Mouse (Mus musculus): ENCODE measurements around the gene Arl16. TPM values are rescaled to one million over a fixed set of nuclear protein-coding genes. Genes with fewer than 3 reads are reported as not detected.

The Arl16 gene
- polyA plus RNA-seq, 1 experiment from 2014 or later: 63.6 TPM

DNA sequence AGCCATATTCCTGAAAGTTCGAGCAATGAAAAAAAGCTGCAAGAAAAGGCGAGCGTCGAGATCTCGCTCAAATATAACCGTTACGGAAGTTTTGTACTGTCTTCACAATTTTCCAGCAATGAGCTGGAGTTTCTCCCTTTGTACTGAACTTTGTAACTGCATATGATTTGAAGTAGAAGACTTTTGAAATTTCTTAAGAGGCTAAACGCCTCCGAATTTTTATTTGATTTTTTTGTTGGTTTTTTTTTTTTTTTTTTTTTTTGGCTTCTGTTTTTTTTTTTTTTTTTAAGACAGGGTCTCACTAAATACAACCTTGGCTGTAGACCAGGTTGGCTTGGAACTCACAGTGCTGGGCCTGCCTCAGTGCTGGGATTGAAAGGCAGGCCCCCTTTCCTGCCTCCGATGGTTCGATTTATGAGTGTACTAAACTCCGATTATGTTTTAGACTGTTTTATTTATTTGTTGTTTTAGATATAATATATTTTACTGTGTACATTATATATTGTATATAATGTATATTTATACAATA is 29.5 kb downstream of the Arl16 start:
- H3K4me1 ChIP-seq: peaks cover 13% of the 10 kb centered on the region
- H3K9ac ChIP-seq: peak overlapping the region; percentile 97
- H3K4me3 ChIP-seq: peak overlapping the region; percentile 99
- H3K36me3 ChIP-seq: peaks cover 18% of the 10 kb centered on the region
- no peak overlapping the region for H3K27ac ChIP-seq
- H3K4me2 ChIP-seq (replicated peaks): peak overlapping the region; percentile 90
- no peaks in the 10 kb centered on the region for H3K9me3 ChIP-seq
- ATAC-seq (ENCODE audit: low FRiP score, low read depth): no peak
- H3K27me3 ChIP-seq (replicated peaks): no peaks in the 10 kb centered on the region
- WGBS: 31% methylated on average over 12 of the region's 12 CpGs

DNA sequence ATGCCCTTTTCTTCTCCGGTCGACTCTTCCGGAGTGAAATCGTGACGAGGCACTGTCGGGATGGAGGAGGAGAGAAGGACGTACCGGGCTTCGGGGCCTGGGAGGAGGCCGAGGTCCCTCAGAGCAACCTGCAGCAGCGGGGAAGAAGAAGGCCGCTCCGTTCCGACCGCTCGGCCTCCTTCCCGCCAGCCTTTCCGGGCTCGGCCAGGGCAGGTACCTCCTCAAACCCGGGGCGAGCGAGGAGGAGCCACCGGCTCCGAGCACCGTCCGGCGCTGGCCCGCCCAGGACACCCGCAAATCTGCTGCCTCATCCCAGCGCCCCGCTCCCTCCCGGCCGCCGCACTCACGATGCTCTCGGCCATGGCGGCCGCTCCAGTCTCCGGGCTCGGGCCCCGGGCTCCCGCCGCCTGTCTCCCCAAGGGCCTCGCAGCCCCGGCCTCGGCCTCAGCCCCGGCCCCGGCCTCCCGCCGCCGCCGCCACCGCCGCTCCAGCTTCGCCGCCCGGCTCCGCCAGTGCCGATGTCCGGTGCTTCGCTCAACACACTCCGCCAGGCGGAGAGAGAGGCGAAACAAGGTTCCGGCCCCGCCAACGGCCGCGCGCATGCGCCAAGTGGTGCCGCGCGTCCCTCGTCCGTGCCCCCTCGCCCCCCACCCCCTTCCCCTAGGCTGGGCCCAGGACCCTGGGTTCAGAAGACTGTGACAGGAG is 30.1 kb downstream of the Arl16 start, which contains the start of gene Nploc4:
Gene Nploc4, minus strand, starts transcription at position 557 of the 705 bp plus-strand sequence.
- Histone ChIP-seq H3K4me3 (peak within 1 kb of the TSS; percentile 99), H3K27me3 (replicated peaks) (no peaks in the 10 kb centered on the region), H3K4me2 (replicated peaks) (peak within 1 kb of the TSS; percentile 90), H3K9me3 (no peaks in the 10 kb centered on the region), H3K9ac (peak within 1 kb of the TSS; percentile 97), H3K36me3 (peaks cover 24% of the 10 kb centered on the region), H3K4me1 (peaks cover 13% of the 10 kb centered on the region), H3K27ac (peak within 1 kb of the TSS; percentile 64; the same call in 1 of the 2 replicates)
- ATAC-seq (ENCODE audit: low FRiP score, low read depth): peak; percentile 83
- under 1% methylated on average over 77 of the region's 77 CpGs for WGBS

DNA sequence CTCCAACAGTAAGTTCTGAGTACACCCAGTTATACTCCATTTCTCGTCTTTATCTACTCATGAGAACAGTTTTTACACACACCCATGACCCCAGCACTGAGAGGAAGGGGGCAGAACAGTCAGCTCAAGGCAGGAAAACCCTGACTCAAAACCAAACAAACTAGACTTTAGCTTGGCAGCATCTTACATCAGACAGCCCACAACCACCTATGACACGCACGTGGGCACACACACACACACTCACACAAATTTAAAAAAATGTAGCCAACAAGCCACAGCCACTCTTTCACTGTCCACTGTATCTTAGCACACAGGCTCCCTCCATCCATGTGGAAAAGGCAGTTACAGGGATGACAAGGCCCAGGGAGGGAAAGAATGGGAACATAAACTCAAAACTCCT is 40.7 kb downstream of the Arl16 start:
- no peak overlapping the region for H3K27ac ChIP-seq
- H3K9me3 ChIP-seq: no peaks in the 10 kb centered on the region
- no peak for ATAC-seq (ENCODE audit: low FRiP score, low read depth)
- no peak overlapping the region for H3K4me3 ChIP-seq
- peaks cover 70% of the 10 kb centered on the region for H3K36me3 ChIP-seq
- 93% methylated on average over 3 of the region's 3 CpGs for WGBS
- H3K4me1 ChIP-seq: no peaks in the 10 kb centered on the region
- H3K9ac ChIP-seq: no peak overlapping the region
- H3K4me2 ChIP-seq (replicated peaks): no peak overlapping the region
- no peaks in the 10 kb centered on the region for H3K27me3 ChIP-seq (replicated peaks)

DNA sequence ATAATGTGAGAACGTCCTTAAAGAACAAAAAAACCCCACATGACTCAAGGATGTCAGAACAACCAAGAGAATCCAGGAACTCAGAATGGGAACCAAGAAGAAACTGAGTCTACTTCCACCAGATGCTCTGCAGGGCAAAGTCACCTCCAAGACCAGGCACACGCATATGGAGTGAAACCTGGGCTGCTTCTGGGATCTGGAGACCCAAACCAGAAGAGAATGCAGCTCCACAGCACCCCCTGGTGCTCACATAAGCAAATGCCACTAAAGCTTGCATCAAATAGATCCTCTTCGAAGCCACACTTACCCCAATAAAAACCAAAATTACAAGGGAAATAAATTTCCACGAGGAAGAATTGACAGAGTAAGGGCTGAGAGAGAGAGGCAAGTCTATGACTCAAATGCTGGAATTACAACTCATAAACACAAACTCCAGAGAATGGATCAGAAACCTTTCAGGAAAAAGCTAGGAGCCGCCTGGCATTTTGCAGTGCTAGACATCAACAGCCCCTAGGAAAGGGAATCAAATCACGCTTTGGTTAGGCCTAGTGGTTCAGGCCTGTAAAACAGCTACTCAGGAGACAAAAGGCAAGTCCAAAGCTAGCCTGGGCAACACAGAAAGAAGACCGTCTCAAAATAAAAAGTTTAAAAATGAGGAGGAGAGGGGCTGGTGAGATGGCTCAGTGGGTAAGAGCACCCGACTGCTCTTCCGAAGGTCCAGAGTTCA is 43.7 kb downstream of the Arl16 start:
- H3K27ac ChIP-seq: no peak overlapping the region
- H3K4me2 ChIP-seq (replicated peaks): no peak overlapping the region
- no peaks in the 10 kb centered on the region for H3K27me3 ChIP-seq (replicated peaks)
- WGBS: 71% methylated on average over 9 of the region's 9 CpGs
- H3K9ac ChIP-seq: no peak overlapping the region
- H3K4me3 ChIP-seq: no peak overlapping the region
- no peak for ATAC-seq (ENCODE audit: low FRiP score, low read depth)
- no peaks in the 10 kb centered on the region for H3K9me3 ChIP-seq
- H3K36me3 ChIP-seq: peaks cover 78% of the 10 kb centered on the region
- H3K4me1 ChIP-seq: no peaks in the 10 kb centered on the region

DNA sequence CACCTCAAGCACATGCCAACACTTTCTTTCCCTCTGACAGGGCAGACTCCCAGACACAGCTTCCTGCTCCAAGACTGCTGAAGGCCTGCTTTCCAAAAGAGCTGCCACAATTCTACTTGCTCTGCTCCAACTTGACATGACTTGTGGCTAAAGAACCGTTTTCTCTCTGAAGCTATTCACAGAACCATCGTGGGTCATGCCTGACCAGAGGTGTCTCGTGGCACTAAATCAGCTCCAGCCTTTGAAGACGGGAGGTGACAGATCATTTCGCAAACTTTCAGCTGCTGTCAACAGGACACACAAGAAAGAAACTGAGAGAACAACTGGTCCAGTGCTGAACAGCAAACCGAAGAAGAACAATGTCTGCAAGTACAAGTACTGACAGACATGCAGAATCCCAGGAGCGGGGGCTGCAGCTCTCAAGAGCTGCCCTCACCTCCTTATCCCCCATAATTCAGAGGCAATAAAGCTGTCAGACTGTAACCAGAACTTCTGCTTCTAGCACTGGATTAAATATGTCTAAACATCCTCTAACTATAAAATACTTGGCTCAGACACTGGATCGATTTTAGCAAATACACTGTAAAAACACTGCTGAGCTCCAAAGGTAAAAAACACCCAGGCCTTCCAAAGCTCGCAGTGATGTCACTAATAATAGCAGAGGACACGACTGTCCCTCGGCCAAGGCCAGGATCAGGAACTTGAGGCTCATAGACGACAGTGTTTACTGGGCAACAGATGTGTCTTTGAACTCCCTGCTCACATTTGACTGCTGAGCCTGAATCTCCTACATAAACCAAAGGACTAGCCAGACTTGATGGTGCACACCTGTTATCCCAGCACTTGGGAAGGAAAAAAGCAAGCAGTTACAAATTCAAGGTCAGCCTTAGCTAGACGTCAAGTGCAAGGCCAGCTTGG is 44.5 kb downstream of the Arl16 start:
- no peak for ATAC-seq (ENCODE audit: low FRiP score, low read depth)
- no peak overlapping the region for H3K4me2 ChIP-seq (replicated peaks)
- H3K9ac ChIP-seq: no peak overlapping the region
- no peak overlapping the region for H3K27ac ChIP-seq
- 77% methylated on average over 13 of the region's 13 CpGs for WGBS
- H3K36me3 ChIP-seq: peaks cover 78% of the 10 kb centered on the region
- H3K27me3 ChIP-seq (replicated peaks): no peaks in the 10 kb centered on the region
- H3K4me1 ChIP-seq: no peaks in the 10 kb centered on the region
- no peaks in the 10 kb centered on the region for H3K9me3 ChIP-seq
- no peak overlapping the region for H3K4me3 ChIP-seq

DNA sequence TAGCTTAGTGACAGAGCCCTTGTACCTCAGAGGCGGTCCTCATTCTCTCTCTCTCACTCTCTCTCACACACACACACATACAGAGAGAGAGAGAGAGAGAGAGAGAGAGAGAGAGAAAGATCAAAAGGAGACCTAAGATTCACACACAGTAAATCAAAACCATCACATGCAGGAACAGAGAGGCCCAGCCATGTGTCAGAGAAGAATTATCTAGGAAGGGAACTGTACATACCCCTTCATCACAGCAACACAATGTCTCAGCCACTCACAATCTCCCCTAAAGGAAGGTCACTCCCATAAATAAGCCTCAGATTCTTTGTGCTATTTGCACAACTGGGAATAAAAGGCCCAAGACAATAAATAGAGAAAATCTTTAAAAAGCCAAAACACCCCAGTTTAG is 48.8 kb downstream of the Arl16 start:
- no peak for ATAC-seq (ENCODE audit: low FRiP score, low read depth)
- no peak overlapping the region for H3K9ac ChIP-seq
- no peaks in the 10 kb centered on the region for H3K27me3 ChIP-seq (replicated peaks)
- no peaks in the 10 kb centered on the region for H3K4me1 ChIP-seq
- no peaks in the 10 kb centered on the region for H3K9me3 ChIP-seq
- no peak overlapping the region for H3K4me3 ChIP-seq
- no peak overlapping the region for H3K27ac ChIP-seq
- peaks cover 82% of the 10 kb centered on the region for H3K36me3 ChIP-seq
- no peak overlapping the region for H3K4me2 ChIP-seq (replicated peaks)
- WGBS: 86% methylated on average over 1 of the region's 1 CpGs

DNA sequence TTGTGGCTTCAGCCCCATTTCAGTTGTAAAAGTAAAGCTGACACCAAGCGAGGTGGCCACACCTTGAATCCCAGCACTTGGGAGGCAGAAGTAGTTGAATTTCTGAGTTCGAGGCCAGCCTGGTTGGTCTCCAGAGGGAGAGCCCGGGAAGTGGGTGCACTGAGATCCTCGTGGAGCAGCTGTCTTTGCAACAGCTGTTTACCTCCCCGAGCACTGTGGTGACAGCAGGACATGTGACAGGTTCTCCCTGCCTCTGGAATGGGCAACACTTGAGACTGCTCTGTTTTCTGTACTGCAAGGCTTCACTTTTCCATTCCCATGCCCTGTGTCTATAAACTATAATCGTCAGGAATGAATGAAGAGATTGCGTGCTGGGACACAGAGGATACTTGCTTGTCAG is 49.6 kb downstream of the Arl16 start:
- no peak overlapping the region for H3K27ac ChIP-seq
- H3K4me1 ChIP-seq: no peaks in the 10 kb centered on the region
- no peak for ATAC-seq (ENCODE audit: low FRiP score, low read depth)
- H3K36me3 ChIP-seq: peaks cover 87% of the 10 kb centered on the region
- H3K9me3 ChIP-seq: no peaks in the 10 kb centered on the region
- H3K27me3 ChIP-seq (replicated peaks): no peaks in the 10 kb centered on the region
- WGBS: 87% methylated on average over 7 of the region's 7 CpGs
- no peak overlapping the region for H3K4me2 ChIP-seq (replicated peaks)
- H3K4me3 ChIP-seq: no peak overlapping the region
- H3K9ac ChIP-seq: no peak overlapping the region

Other genes with a start within 250 kb of the Arl16 start
- 21.6 and 22.8 TPM in 2 replicates for gene Bahcc1, start 234.7 kb downstream of the Arl16 start, polyA plus RNA-seq (2016; fragmentation: Nextera tagmentation; extraction: Ambion mirVana)
- 3,655 and 3,681 TPM in 2 replicates for gene Actg1, start 119.1 kb downstream of the Arl16 start, polyA plus RNA-seq (2016; fragmentation: Nextera tagmentation; extraction: Ambion mirVana)
- gene Fscn2, start 106.1 kb downstream of the Arl16 start, polyA plus RNA-seq (2016; fragmentation: Nextera tagmentation; extraction: Ambion mirVana): 1.1 and 1.6 TPM in 2 replicates
- gene Faap100, start 88.8 kb downstream of the Arl16 start, polyA plus RNA-seq (2016; fragmentation: Nextera tagmentation; extraction: Ambion mirVana): 51.0 and 53.4 TPM in 2 replicates
- 47.2 and 54.6 TPM in 2 replicates for gene Nploc4, start 29.9 kb downstream of the Arl16 start, polyA plus RNA-seq (2016; fragmentation: Nextera tagmentation; extraction: Ambion mirVana)
- gene Tspan10, start 25.0 kb downstream of the Arl16 start, polyA plus RNA-seq (2016; fragmentation: Nextera tagmentation; extraction: Ambion mirVana): 0.15 TPM in 1 of 2 replicates, not detected in the other
- gene Pde6g, start 14.1 kb downstream of the Arl16 start, polyA plus RNA-seq (2016; fragmentation: Nextera tagmentation; extraction: Ambion mirVana): 0.27 and 0.32 TPM in 2 replicates
- gene Oxld1, start 9.5 kb downstream of the Arl16 start, polyA plus RNA-seq (2016; fragmentation: Nextera tagmentation; extraction: Ambion mirVana): 12.5 and 13.8 TPM in 2 replicates
- 30.9 and 34.7 TPM in 2 replicates for gene Ccdc137, start 9.5 kb downstream of the Arl16 start, polyA plus RNA-seq (2016; fragmentation: Nextera tagmentation; extraction: Ambion mirVana)
- 116 and 117 TPM in 2 replicates for gene Mrpl12, start 17.0 kb upstream of the Arl16 start, polyA plus RNA-seq (2016; fragmentation: Nextera tagmentation; extraction: Ambion mirVana)
- 37.9 TPM in 2 replicates for gene Slc25a10, start 24.2 kb upstream of the Arl16 start, polyA plus RNA-seq (2016; fragmentation: Nextera tagmentation; extraction: Ambion mirVana)
- 0.13 and 0.22 TPM in 2 replicates for gene Gcgr, start 63.1 kb upstream of the Arl16 start, polyA plus RNA-seq (2016; fragmentation: Nextera tagmentation; extraction: Ambion mirVana)
- 234 and 239 TPM in 2 replicates for gene Mcrip1, start 82.1 kb upstream of the Arl16 start, polyA plus RNA-seq (2016; fragmentation: Nextera tagmentation; extraction: Ambion mirVana)
- not detected in 2 replicates for gene Ppp1r27, start 83.5 kb upstream of the Arl16 start, polyA plus RNA-seq (2016; fragmentation: Nextera tagmentation; extraction: Ambion mirVana)
- gene P4hb, start 105.6 kb upstream of the Arl16 start, polyA plus RNA-seq (2016; fragmentation: Nextera tagmentation; extraction: Ambion mirVana): 425 and 451 TPM in 2 replicates
- 582 and 606 TPM in 2 replicates for gene Arhgdia, start 114.0 kb upstream of the Arl16 start, polyA plus RNA-seq (2016; fragmentation: Nextera tagmentation; extraction: Ambion mirVana)
- gene Alyref, start 130.8 kb upstream of the Arl16 start, polyA plus RNA-seq (2016; fragmentation: Nextera tagmentation; extraction: Ambion mirVana): 509 and 592 TPM in 2 replicates
- gene Anapc11, start 130.8 kb upstream of the Arl16 start, polyA plus RNA-seq (2016; fragmentation: Nextera tagmentation; extraction: Ambion mirVana): 162 and 172 TPM in 2 replicates
- 0.80 and 0.83 TPM in 2 replicates for gene Npb, start 140.9 kb upstream of the Arl16 start, polyA plus RNA-seq (2016; fragmentation: Nextera tagmentation; extraction: Ambion mirVana)
- gene Pcyt2, start 150.3 kb upstream of the Arl16 start, polyA plus RNA-seq (2016; fragmentation: Nextera tagmentation; extraction: Ambion mirVana): 151 and 155 TPM in 2 replicates
- gene Sirt7, start 157.6 kb upstream of the Arl16 start, polyA plus RNA-seq (2016; fragmentation: Nextera tagmentation; extraction: Ambion mirVana): 46.8 and 56.5 TPM in 2 replicates
- 39.7 and 40.4 TPM in 2 replicates for gene Mafg, start 166.0 kb upstream of the Arl16 start, polyA plus RNA-seq (2016; fragmentation: Nextera tagmentation; extraction: Ambion mirVana)
- gene Pycr1, start 176.2 kb upstream of the Arl16 start, polyA plus RNA-seq (2016; fragmentation: Nextera tagmentation; extraction: Ambion mirVana): 27.2 and 27.8 TPM in 2 replicates
- gene Myadml2, start 180.6 kb upstream of the Arl16 start, polyA plus RNA-seq (2016; fragmentation: Nextera tagmentation; extraction: Ambion mirVana): 0.81 and 1.1 TPM in 2 replicates
- gene Notum, start 193.6 kb upstream of the Arl16 start, polyA plus RNA-seq (2016; fragmentation: Nextera tagmentation; extraction: Ambion mirVana): 3.1 and 3.4 TPM in 2 replicates
- gene Aspscr1, start 205.4 kb upstream of the Arl16 start, polyA plus RNA-seq (2016; fragmentation: Nextera tagmentation; extraction: Ambion mirVana): 139 and 155 TPM in 2 replicates
- gene Cenpx, start 246.1 kb upstream of the Arl16 start, polyA plus RNA-seq (2016; fragmentation: Nextera tagmentation; extraction: Ambion mirVana): 108 and 114 TPM in 2 replicates
- gene Lrrc45, start 246.3 kb upstream of the Arl16 start, polyA plus RNA-seq (2016; fragmentation: Nextera tagmentation; extraction: Ambion mirVana): 70.9 and 72.6 TPM in 2 replicates

All from neural tube, embryonic 12.5 days (tissue).